Mouse (Mus musculus): ENCODE data around the gene Cdc123. TPM values are rescaled to one million over a fixed set of nuclear protein-coding genes. Genes with fewer than 3 reads are reported as not detected.
A peak's percentile ranks its signal among the peaks of the same experiment; 100 is the strongest.
"Not testable (repeated sequence)": the region's sequence is repeated elsewhere in the genome, so short reads cannot be mapped to it uniquely, and the experiment has no call there.

Gene Cdc123
- polyA plus RNA-seq, 1 experiment from 2014 or later = 56.0 TPM

DNA sequence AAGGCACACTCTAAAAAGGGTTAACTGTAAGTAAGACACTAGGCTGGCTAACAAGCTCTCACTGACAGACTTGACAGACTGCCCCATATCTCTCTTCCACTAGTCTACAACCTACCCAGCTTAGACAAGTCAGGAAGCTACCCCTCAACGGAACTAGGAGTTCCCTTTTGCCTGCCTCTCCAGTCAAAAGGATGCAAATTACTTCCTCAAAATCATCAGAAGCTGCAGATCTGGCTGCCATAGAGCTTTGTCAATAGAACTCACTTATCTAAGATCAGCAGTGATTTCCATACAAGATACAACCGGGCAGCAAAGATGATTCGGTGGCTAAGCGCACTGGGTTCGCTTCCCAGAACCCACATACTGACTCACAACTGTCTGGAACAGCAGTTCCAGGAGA is 20.3 kb downstream of the Cdc123 start:
- peaks cover 32% of the 10 kb centered on the region; the same call in 1 of the 2 replicates for H3K36me3 ChIP-seq (ENCODE audit: inconsistent target)
- H3K4me3 ChIP-seq (ENCODE audit: inconsistent target) = no peak overlapping the region
- peaks cover 9% of the 10 kb centered on the region; the same call in 1 of the 2 replicates for H3K79me2 ChIP-seq (ENCODE audit: inconsistent target)
- H3K27ac ChIP-seq = peak overlapping the region; percentile 21
- WGBS (ENCODE audit: missing documents) = 29% methylated on average over 5 of the region's 5 CpGs

DNA sequence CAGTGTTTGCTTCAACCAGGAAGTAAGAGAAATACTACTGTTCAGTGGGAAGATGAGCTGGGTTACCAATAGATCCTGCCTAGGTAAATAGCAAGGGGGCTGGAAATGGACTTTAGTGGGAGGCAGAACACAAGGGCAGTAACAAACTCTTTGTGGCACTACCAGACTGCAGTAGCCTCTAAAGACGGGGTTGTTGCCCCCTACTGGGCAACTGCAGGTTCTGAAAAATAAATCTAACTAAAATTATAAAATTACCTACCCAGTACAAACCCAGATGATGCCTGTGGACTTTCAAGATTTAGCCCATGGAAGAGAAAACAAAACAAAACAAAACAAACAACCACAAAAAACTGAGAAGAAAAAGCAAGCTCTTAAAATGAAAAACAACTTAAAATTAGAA is 20.8 kb downstream of the Cdc123 start:
- WGBS (ENCODE audit: missing documents) = 19% methylated on average over 1 of the region's 1 CpGs
- H3K36me3 ChIP-seq (ENCODE audit: inconsistent target) = peaks cover 36% of the 10 kb centered on the region; the same call in 1 of the 2 replicates
- peak overlapping the region; percentile 21 for H3K27ac ChIP-seq
- peaks cover 9% of the 10 kb centered on the region; the same call in 1 of the 2 replicates for H3K79me2 ChIP-seq (ENCODE audit: inconsistent target)
- H3K4me3 ChIP-seq (ENCODE audit: inconsistent target) = no peak overlapping the region

GRCm38 (mm10) chr2:5822449-5822848 is 22.5 kb downstream of the Cdc123 start:
- Histone ChIP-seq H3K4me3 (ENCODE audit: inconsistent target) (no peak overlapping the region), H3K36me3 (ENCODE audit: inconsistent target) (peaks cover 42% of the 10 kb centered on the region), H3K27ac (no peak overlapping the region), H3K79me2 (ENCODE audit: inconsistent target) (peaks cover 9% of the 10 kb centered on the region; the same call in 1 of the 2 replicates)
- 92% methylated on average over 6 of the region's 6 CpGs for WGBS (ENCODE audit: missing documents)

DNA sequence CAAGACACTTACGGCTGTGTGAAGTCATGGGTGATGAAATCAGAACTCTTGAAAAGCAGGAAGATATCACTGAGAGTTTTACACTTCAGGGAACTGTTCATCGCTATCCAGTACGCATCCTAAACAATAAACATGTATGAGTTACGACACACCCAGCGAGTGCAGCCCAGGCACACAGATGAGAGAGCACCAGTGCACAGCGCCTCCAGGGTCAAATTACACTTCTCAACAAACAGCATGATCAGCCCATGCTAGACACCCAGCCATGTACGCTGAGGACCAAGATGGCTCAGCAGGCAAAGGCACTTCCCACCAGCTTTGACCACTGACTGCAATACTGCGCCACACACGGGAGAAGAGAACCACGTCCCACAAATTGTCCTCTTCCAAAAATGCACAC is 23.7 kb downstream of the Cdc123 start:
- Histone ChIP-seq H3K36me3 (ENCODE audit: inconsistent target) (peaks cover 41% of the 10 kb centered on the region), H3K27ac (no peak overlapping the region), H3K4me3 (ENCODE audit: inconsistent target) (no peak overlapping the region), H3K79me2 (ENCODE audit: inconsistent target) (peaks cover 9% of the 10 kb centered on the region; the same call in 1 of the 2 replicates)
- WGBS (ENCODE audit: missing documents) = 89% methylated on average over 10 of the region's 10 CpGs

GRCm38 (mm10) chr2:5811235-5811782 is 33.7 kb downstream of the Cdc123 start:
- Histone ChIP-seq H3K4me3 (ENCODE audit: inconsistent target) (no peak overlapping the region), H3K79me2 (ENCODE audit: inconsistent target) (no peaks in the 10 kb centered on the region), H3K36me3 (ENCODE audit: inconsistent target) (0 out of 2 replicates have a peak, but pooled peaks cover 11% of the 10 kb centered on the region), H3K27ac (peak overlapping the region; percentile 10)
- WGBS (ENCODE audit: missing documents) = 65% methylated on average over 5 of the region's 5 CpGs

- WGBS (ENCODE audit: missing documents) = 96% methylated on average over 4 of the region's 5 CpGs
- Histone ChIP-seq H3K36me3 (ENCODE audit: inconsistent target) (0 out of 2 replicates have a peak, but pooled peaks cover 7% of the 10 kb centered on the region), H3K27ac (no peak overlapping the region), H3K79me2 (ENCODE audit: inconsistent target) (no peaks in the 10 kb centered on the region), H3K4me3 (ENCODE audit: inconsistent target) (no peak overlapping the region)
Observed at GRCm38 (mm10) chr2:5810036-5810718, 34.8 kb downstream of the Cdc123 start.

DNA sequence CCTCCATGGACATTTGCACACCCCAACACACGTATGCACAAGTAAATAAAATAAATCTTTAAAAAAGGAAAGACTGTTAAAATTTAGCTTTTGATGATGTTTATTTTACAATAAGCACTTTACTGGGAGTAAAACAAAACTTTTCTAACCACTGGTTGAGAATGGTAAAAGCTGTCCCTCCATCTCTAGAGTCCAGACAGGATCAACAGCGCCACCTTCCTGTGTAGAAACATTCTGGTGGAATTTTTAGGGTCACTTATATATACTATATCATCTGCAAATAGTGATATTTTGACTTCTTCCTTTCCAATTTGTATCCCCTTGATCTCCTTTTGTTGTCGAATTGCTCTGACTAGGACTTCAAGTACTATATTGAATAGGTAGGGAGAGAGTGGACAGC is 38.8 kb downstream of the Cdc123 start:
- not testable (repeated sequence) for H3K36me3 ChIP-seq (ENCODE audit: inconsistent target); H3K4me3 ChIP-seq (ENCODE audit: inconsistent target); H3K27ac ChIP-seq; H3K79me2 ChIP-seq (ENCODE audit: inconsistent target)
- 91% methylated on average over 3 of the region's 3 CpGs for WGBS (ENCODE audit: missing documents)

DNA sequence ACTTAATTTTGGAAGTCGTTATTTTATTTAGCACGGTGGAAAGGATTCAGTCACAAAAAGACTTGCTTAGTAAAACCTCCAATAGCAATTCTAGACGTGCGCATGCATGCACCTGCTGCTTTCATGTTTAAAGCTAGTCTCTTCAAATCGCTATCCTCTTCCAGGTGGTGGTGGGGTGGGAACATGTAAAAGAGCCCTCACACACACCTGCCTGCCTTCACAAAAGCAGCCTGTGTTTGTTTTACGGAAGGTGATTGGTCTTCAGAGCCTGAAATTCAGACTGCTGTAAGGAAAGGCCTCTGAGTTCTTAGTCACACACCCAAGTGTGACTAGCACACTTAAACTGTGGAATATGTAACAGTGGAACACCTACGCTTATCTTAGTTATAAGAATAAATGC is 39.7 kb downstream of the Cdc123 start:
- Histone ChIP-seq H3K27ac (peak overlapping the region; percentile 78), H3K79me2 (ENCODE audit: inconsistent target) (no peaks in the 10 kb centered on the region), H3K36me3 (ENCODE audit: inconsistent target) (0 out of 2 replicates have a peak, but pooled peaks cover 7% of the 10 kb centered on the region), H3K4me3 (ENCODE audit: inconsistent target) (no peak overlapping the region)
- 90% methylated on average over 7 of the region's 7 CpGs for WGBS (ENCODE audit: missing documents)

GRCm38 (mm10) chr2:5804440-5805045 is 40.4 kb downstream of the Cdc123 start:
- Histone ChIP-seq H3K4me3 (ENCODE audit: inconsistent target) (no peak overlapping the region), H3K36me3 (ENCODE audit: inconsistent target) (0 out of 2 replicates have a peak, but pooled peaks cover 1% of the 10 kb centered on the region), H3K27ac (peak overlapping the region; percentile 78), H3K79me2 (ENCODE audit: inconsistent target) (no peaks in the 10 kb centered on the region)
- 7% methylated on average over 6 of the region's 6 CpGs for WGBS (ENCODE audit: missing documents)

GRCm38 (mm10) chr2:5801927-5802590 is 42.9 kb downstream of the Cdc123 start:
- 94% methylated on average over 10 of the region's 10 CpGs for WGBS (ENCODE audit: missing documents)
- Histone ChIP-seq H3K27ac (peak overlapping the region; percentile 48), H3K79me2 (ENCODE audit: inconsistent target) (no peaks in the 10 kb centered on the region), H3K36me3 (ENCODE audit: inconsistent target) (peaks cover 17% of the 10 kb centered on the region; the same call in 1 of the 2 replicates), H3K4me3 (ENCODE audit: inconsistent target) (no peak overlapping the region)

DNA sequence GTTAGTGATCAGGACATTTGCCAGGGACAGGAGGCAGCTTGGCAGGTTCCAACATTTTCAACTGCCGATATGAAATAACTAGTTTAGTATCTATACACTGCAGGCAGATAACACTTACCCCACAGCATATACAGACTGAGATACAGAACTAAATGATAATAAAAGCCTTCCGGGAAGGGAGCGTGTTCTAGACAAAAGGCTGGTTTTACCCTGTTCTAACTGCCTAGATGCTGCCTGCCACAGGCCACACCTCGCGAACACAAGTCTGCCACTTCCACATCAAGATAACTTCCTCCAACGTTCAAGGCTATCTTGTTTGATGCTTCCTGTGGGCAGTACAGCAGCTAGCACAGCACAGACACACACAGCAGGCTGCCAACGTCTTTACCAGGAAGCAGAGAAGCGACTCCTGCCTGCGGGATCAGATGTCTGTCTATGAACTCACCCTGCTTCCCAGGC is 43.8 kb downstream of the Cdc123 start:
- H3K36me3 ChIP-seq (ENCODE audit: inconsistent target) = peaks cover 25% of the 10 kb centered on the region; the same call in 1 of the 2 replicates
- WGBS (ENCODE audit: missing documents) = 11% methylated on average over 9 of the region's 9 CpGs
- H3K4me3 ChIP-seq (ENCODE audit: inconsistent target) = no peak overlapping the region
- H3K79me2 ChIP-seq (ENCODE audit: inconsistent target) = no peaks in the 10 kb centered on the region
- H3K27ac ChIP-seq = peak overlapping the region; percentile 48

DNA sequence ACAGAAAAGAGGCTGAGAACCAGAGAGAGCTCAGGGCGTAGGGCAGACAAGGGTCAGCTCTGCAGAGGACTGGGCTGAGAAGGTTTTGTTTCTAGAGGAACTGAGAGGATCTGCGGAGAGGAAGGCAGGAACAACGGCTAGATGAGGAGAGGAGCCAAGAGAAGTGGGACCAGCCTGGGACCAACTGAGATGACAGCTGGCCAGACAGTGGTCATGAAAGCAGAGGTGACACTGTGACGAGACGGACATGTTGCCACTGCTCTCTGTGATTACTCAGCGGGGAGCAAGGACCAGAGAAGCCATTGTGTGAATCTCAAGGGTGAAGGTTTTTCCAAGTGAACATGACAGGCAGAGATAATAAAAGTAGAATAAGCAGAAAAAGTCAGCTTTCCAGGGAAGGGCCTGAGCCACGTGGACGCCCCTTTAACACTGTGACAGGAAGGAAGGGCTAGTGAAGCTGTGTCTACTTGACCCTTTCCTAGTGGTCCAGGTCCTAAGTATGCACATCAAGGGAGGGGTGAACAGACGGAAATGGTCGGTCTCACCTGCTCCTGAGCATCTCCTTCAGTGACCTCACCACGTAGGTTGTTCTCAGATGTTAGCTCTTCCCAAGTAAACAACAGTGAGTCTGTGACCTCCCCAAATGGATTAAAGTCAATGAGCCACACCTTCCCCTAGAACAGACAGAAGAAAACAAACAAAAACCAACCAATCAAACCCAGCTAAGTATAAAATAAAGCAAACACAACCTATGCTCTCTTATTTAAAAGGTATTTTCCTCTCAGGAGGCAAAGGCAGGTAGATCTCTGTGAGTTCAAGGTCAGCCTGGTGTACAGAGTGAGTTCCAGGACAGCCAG is 46.9 kb downstream of the Cdc123 start:
- Histone ChIP-seq H3K36me3 (ENCODE audit: inconsistent target) (peaks cover 41% of the 10 kb centered on the region; the same call in 1 of the 2 replicates), H3K4me3 (ENCODE audit: inconsistent target) (no peak overlapping the region), H3K79me2 (ENCODE audit: inconsistent target) (no peaks in the 10 kb centered on the region), H3K27ac (no peak overlapping the region)
- WGBS (ENCODE audit: missing documents) = 95% methylated on average over 11 of the region's 11 CpGs

DNA sequence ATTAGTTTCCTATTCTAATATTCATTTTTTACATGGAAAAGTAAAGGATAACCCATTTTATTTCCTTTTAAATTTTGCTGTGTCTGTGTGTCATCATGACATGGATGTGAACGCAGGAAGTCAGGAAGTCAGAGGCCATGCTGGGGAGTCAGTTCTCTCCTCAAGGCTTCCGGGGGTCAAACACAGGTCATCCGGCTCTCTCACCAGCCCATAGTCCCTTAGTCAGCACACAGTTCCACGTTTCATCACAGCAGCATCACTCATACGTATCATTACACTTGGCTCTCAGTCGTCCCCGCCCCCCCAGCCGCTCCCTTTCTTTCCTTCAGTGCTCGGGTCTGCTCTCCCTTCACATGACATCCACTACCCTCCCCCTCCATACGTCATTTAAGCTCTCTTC is 51.2 kb downstream of the Cdc123 start:
- H3K36me3 ChIP-seq (ENCODE audit: inconsistent target) = peaks cover 41% of the 10 kb centered on the region; the same call in 1 of the 2 replicates
- no peaks in the 10 kb centered on the region for H3K79me2 ChIP-seq (ENCODE audit: inconsistent target)
- 86% methylated on average over 10 of the region's 10 CpGs for WGBS (ENCODE audit: missing documents)

DNA sequence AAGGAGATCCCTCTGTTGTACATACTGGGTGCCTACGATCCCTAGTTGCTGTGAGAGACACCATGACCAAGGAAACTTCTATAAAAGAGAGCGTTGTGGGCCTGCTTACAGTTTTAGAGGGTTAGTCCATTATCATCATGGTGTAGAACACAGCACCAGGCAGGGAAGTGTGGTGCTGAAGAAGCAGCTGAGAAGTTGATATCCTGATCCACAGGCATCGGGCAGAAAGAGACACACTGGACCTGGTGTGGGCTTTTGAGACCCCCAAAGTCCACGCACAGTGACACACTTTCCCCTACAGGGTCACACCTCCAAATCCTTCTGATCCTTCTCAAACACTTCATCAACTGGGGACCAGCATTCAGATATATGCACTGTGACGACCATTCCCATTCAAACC is 52.9 kb downstream of the Cdc123 start:
- H3K36me3 ChIP-seq (ENCODE audit: inconsistent target) = peaks cover 24% of the 10 kb centered on the region; the same call in 1 of the 2 replicates
- WGBS (ENCODE audit: missing documents) = 89% methylated on average over 5 of the region's 5 CpGs

More for the DNA sequence above, 51.2 kb downstream of the Cdc123 start:
- Histone ChIP-seq H3K4me3 (ENCODE audit: inconsistent target) (no peak overlapping the region), H3K27ac (no peak overlapping the region)

More for the DNA sequence above, 52.9 kb downstream of the Cdc123 start:
- Histone ChIP-seq H3K27ac (no peak overlapping the region), H3K79me2 (ENCODE audit: inconsistent target) (no peaks in the 10 kb centered on the region), H3K4me3 (ENCODE audit: inconsistent target) (no peak overlapping the region)
